In the genomic region with DNA sequence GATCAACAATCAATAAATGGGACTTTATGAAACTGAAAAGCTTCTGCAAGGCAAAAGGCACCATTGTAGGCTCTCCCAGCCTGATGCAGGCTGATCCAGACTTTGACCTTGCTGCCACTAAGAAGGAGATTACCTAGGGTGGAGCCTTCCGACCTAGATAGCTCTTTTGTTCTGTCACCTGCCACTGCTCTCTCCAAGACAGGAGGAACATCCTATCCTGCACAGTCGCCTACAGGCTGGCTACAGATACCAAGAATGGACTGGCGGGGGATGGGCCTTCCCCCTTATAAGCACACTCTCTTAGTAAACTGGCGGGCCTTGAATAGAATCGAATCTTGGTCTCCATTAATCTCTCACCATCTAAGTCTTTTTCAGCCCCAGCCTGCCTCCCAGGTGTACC, we compare ENCODE assay signal across 14 mouse cellular contexts. TPM values are rescaled to one million over a fixed set of nuclear protein-coding genes. Genes with fewer than 3 reads are reported as not detected.
"Had no signal": no experiment of that assay in that cellular context is flagged by ENCODE, and none has a peak within 500 bp of the region (broad histone marks: within the 10 kb centered on the region; RNA-seq: fewer than 3 reads in every experiment).

No protein-coding gene starts in this region.

RNA-seq across cellular contexts. Expression of gene Olfr873, which starts 2.8 kb away (rescaled TPM):
- total RNA-seq: neutrophil, adult 5-6 weeks had no signal
- polyA plus RNA-seq: neural tube, embryonic 13.5 days; neural tube, embryonic 14.5 days; neural tube, embryonic 15.5 days; small intestine, adult 2 months; spleen, adult 2 months; stomach, embryonic 14.5 days; stomach, embryonic 15.5 days; stomach, embryonic 16.5 days; stomach, postnatal 0 days; thymus, adult 2 months; thymus, postnatal 0 days; urinary bladder, adult 2 months had no signal

RNA-seq across cellular contexts. Expression of gene Olfr39, which starts 13.4 kb away (rescaled TPM):
- total RNA-seq: neutrophil, adult 5-6 weeks had no signal
- polyA plus RNA-seq: neural tube, embryonic 13.5 days; neural tube, embryonic 14.5 days; neural tube, embryonic 15.5 days; small intestine, adult 2 months; spleen, adult 2 months; stomach, embryonic 14.5 days; stomach, embryonic 15.5 days; stomach, embryonic 16.5 days; stomach, postnatal 0 days; thymus, adult 2 months; thymus, postnatal 0 days; urinary bladder, adult 2 months had no signal

RNA-seq across cellular contexts. Expression of gene Olfr18, which starts 40.3 kb away (rescaled TPM):
- polyA plus RNA-seq: small intestine, adult 2 months; spleen, adult 2 months; stomach, embryonic 14.5 days; stomach, embryonic 15.5 days; stomach, embryonic 16.5 days; stomach, postnatal 0 days; testis, adult 2 months; thymus, adult 2 months; urinary bladder, adult 2 months had no signal

RNA-seq across cellular contexts. Expression of gene Olfr872, which starts 58.6 kb away (rescaled TPM):
- total RNA-seq: neutrophil, adult 5-6 weeks had no signal
- polyA plus RNA-seq: neural tube, embryonic 13.5 days; neural tube, embryonic 14.5 days; neural tube, embryonic 15.5 days; small intestine, adult 2 months; spleen, adult 2 months; stomach, embryonic 14.5 days; stomach, embryonic 15.5 days; stomach, embryonic 16.5 days; stomach, postnatal 0 days; thymus, adult 2 months; thymus, postnatal 0 days; urinary bladder, adult 2 months had no signal
